Mouse (Mus musculus): Measurements from ENCODE around the gene Cpt1c.

- no peak for TF ChIP-seq CTCF (IDR thresholded peaks at IDR 0.05; ENCODE audit: borderline replicate concordance, extremely low read depth, insufficient read depth, insufficient read length)
- TF ChIP-seq POLR2A (IDR thresholded peaks at IDR 0.05; ENCODE audit: borderline replicate concordance, extremely low read depth, insufficient read depth, insufficient read length, poor library complexity, severe bottlenecking) = no peak
These were observed 31.9 kb upstream of the Cpt1c start for GRCm38 (mm10) chr7:45006503-45006902.
